Mouse (Mus musculus) kidney, postnatal 10 days (tissue): Measurements from ENCODE around the gene Ankle1.
A peak's percentile ranks its signal among the peaks of the same experiment; 100 is the strongest.
"Not testable (repeated sequence)": the region's sequence is repeated elsewhere in the genome, so short reads cannot be mapped to it uniquely, and the experiment has no call there.

Experiments used
- DNase-seq: peaks from one replicate; pipeline ENCODE4 v3.0.0; 2021; ENCODE audit warnings: mixed read lengths

Gene Ankle1

GRCm38 (mm10) chr8:71408231-71408630 is 2.4 kb downstream of the Ankle1 start:
- no peak for DNase-seq

GRCm38 (mm10) chr8:71411535-71412273 is 5.9 kb downstream of the Ankle1 start:
- no peak for DNase-seq

GRCm38 (mm10) chr8:71422121-71422520 is 16.3 kb downstream of the Ankle1 start:
- DNase-seq: no peak

- DNase-seq: not testable (repeated sequence)
Observed at GRCm38 (mm10) chr8:71432935-71433334, 27.1 kb downstream of the Ankle1 start.

GRCm38 (mm10) chr8:71437041-71437440 is 31.2 kb downstream of the Ankle1 start:
- DNase-seq: no peak

- peak; percentile 57 for DNase-seq
Observed at GRCm38 (mm10) chr8:71441404-71441803, 35.6 kb downstream of the Ankle1 start.

GRCm38 (mm10) chr8:71445096-71445495 is 39.3 kb downstream of the Ankle1 start:
- no peak for DNase-seq

GRCm38 (mm10) chr8:71451337-71451736 is 45.5 kb downstream of the Ankle1 start:
- no peak for DNase-seq

- no peak for DNase-seq
Observed at GRCm38 (mm10) chr8:71451777-71452176, 46.0 kb downstream of the Ankle1 start.

GRCm38 (mm10) chr8:71452669-71453068 is 46.9 kb downstream of the Ankle1 start:
- no peak for DNase-seq

GRCm38 (mm10) chr8:71454668-71455067 is 48.9 kb downstream of the Ankle1 start:
- DNase-seq: no peak

GRCm38 (mm10) chr8:71456906-71457305 is 51.1 kb downstream of the Ankle1 start:
- DNase-seq: no peak

- DNase-seq: no peak
Observed at GRCm38 (mm10) chr8:71457659-71458270, 52.0 kb downstream of the Ankle1 start.
